Mouse (Mus musculus) liver, postnatal 0 days (tissue): ENCODE results near the gene Arf3. TPM values are rescaled to one million over a fixed set of nuclear protein-coding genes. Genes with fewer than 3 reads are reported as not detected.

Experiments used
- ATAC-seq: fragments of 200-750 bp; cut with Nextera tagmentation; 2 replicates; pipeline ENCODE4 v1.8.0; 2017; ENCODE audit warnings: mild to moderate bottlenecking, moderate library complexity
- DNase-seq: peaks from one replicate; pipeline ENCODE4 v3.0.0-alpha.2; 2016
- H3K27ac ChIP-seq: fragments of 300-500 bp; sonication (generic); 2 replicates; pipeline ENCODE4 v1.5.1; 2014; ENCODE audit warnings: antibody characterized with exemption, moderate library complexity, mild to moderate bottlenecking, low read depth
- H3K27me3 ChIP-seq: fragments of 300-500 bp; sonication (generic); 2 replicates; pipeline ENCODE4 v1.6.1; 2014; ENCODE audit warnings: low read length, control low read depth, mixed read lengths; ENCODE audit not compliant: insufficient read depth
- H3K36me3 ChIP-seq: fragments of 300-500 bp; sonication (generic); replicated peaks from 2 replicates; pipeline ENCODE4 v1.6.1; 2014; ENCODE audit warnings: mild to moderate bottlenecking, control low read depth, low read length, moderate library complexity, mixed read lengths; ENCODE audit not compliant: insufficient read depth
- H3K4me1 ChIP-seq: fragments of 300-500 bp; sonication (generic); 2 replicates; pipeline ENCODE4 v1.6.1; 2014; ENCODE audit warnings: antibody characterized with exemption, mild to moderate bottlenecking, control low read depth; ENCODE audit not compliant: insufficient read depth
- H3K4me2 ChIP-seq: fragments of 300-500 bp; sonication (generic); 2 replicates; pipeline ENCODE4 v1.6.1; 2014; ENCODE audit warnings: low read depth, mild to moderate bottlenecking, low read length, moderate library complexity, mixed read lengths
- H3K4me3 ChIP-seq: fragments of 300-500 bp; sonication (generic); 2 replicates; pipeline ENCODE4 v1.5.1; 2014; ENCODE audit warnings: low read depth, low read length
- H3K9ac ChIP-seq: fragments of 300-500 bp; sonication (generic); replicated peaks from 2 replicates; pipeline ENCODE4 v1.6.1; 2014; ENCODE audit warnings: mild to moderate bottlenecking, moderate library complexity
- H3K9me3 ChIP-seq: fragments of 300-500 bp; sonication (generic); 2 replicates; pipeline ENCODE4 v1.6.1; 2016; ENCODE audit warnings: mild to moderate bottlenecking, control low read depth, low read length, mixed read lengths
- CTCF ChIP-seq: sonication (generic); IDR thresholded peaks from 2 replicates; pipeline ENCODE4 v1.5.1; 2016; ENCODE audit warnings: antibody characterized with exemption, low read depth
- EP300 ChIP-seq: IDR thresholded peaks from 2 replicates; pipeline ENCODE4 v1.6.1; 2016; ENCODE audit warnings: antibody characterized with exemption, low read depth, mild to moderate bottlenecking
- WGBS: fragments of 180-500 bp; shearing (Covaris S2); extraction: QIAGEN DNeasy Blood & Tissue Kit; methylation state at CpG from one replicate; pipeline ENCODE4 v1.1.7; 2014; ENCODE audit not compliant: insufficient replicate concordance; 5-methylcytosine and 5-hydroxymethylcytosine counted together
- polyA plus RNA-seq: library from polyadenylated mRNA; unstranded; fragments of >200 nt; fragmentation: Nextera tagmentation; extraction: Ambion mirVana; gene quantifications from 2 replicates; pipeline ENCODE4 v1.2.1, GENCODE M21; 2015

The Arf3 gene
- polyA plus RNA-seq, 1 experiment from 2014 or later, result 10.4 TPM

DNA sequence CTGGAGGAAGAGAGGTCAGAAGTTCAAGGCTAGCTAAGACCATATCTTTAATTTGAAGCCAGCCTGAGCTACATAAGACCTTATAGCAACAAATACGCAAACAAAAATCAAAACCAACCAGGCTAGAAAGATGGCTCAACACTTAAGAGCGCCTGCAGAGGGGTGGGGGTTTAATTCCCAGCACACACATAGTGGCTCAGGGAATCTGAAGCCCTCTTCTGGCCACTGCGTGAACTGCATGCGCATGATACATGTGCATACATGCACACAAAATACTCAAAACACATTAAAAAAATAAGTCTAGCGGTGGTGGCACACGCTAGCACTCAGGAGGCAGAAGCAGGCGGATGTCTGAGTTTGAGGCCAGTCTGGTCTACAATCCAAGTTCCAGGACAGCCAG lies 22.7 kb upstream of the Arf3 start:
- Histone ChIP-seq H3K4me1 (peaks cover 3% of the 10 kb centered on the region), H3K36me3 (no peaks in the 10 kb centered on the region), H3K4me3 (no peak overlapping the region), H3K27ac (no peak overlapping the region), H3K9ac (no peak overlapping the region), H3K27me3 (peaks cover 47% of the 10 kb centered on the region), H3K9me3 (0 out of 2 replicates have a peak, but pooled peaks cover 4% of the 10 kb centered on the region), H3K4me2 (no peak overlapping the region)
- TF ChIP-seq EP300 (no peak), CTCF (peak; percentile 65)
- ATAC-seq (no peak), DNase-seq (peak; percentile 54)
- 38% methylated on average over 7 of the region's 7 CpGs for WGBS

DNA sequence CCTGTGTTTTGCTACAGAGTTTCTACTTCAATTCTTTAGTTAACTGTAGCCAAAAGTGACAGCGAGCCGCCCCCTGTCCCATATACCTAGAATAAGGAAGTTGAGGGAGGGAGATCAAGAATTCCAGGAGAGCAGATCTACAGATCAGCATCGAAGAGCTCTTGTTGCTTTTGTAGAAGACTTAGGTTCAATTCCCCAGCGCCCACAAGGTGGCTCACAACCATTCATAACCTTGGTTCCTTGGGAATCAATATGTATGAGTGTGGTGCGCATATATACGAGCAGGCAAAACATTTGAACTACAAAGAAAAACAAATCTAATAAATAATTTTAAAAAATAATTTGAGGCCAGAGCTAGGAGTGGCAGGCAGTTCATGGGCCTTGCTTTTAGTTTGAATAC lies 18.2 kb upstream of the Arf3 start:
- DNase-seq, result no peak
- Histone ChIP-seq H3K27ac (no peak overlapping the region), H3K9ac (no peak overlapping the region), H3K4me3 (no peak overlapping the region), H3K4me1 (peaks cover 14% of the 10 kb centered on the region), H3K9me3 (0 out of 2 replicates have a peak, but pooled peaks cover 4% of the 10 kb centered on the region), H3K27me3 (peaks cover 58% of the 10 kb centered on the region), H3K4me2 (no peak overlapping the region), H3K36me3 (no peaks in the 10 kb centered on the region)
- no peak for ATAC-seq
- 33% methylated on average over 6 of the region's 6 CpGs for WGBS
- TF ChIP-seq CTCF, result no peak
- no peak for TF ChIP-seq EP300

DNA sequence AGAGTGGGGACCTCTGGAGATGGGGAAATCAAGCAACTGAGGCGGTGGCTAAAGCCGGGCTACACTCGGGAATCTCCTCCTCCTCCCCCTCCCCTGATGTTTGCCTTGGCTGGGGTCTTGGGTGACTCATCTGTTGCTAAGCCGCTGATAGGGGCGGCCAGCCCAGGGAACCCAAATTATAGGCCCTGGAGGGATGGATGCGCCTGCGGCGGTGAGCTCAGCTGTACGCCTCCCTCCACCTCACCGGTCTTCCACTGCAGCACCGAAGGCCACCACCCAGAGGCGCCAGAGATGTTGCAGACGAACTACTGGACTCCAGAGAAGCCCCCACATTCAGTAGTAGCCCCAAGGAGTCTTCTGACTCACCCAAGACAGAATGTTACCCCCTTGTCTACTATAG lies 17.6 kb upstream of the Arf3 start:
- TF ChIP-seq EP300, result no peak
- TF ChIP-seq CTCF, result 0 out of 2 replicates have a peak, but pooled peaks have one; percentile 5
- peaks cover 64% of the 10 kb centered on the region for H3K27me3 ChIP-seq
- H3K9ac ChIP-seq, result no peak overlapping the region
- H3K4me2 ChIP-seq, result no peak overlapping the region
- no peak for DNase-seq
- WGBS, result 8% methylated on average over 13 of the region's 13 CpGs
- H3K27ac ChIP-seq, result no peak overlapping the region
- no peaks in the 10 kb centered on the region for H3K36me3 ChIP-seq
- no peak for ATAC-seq
- H3K4me1 ChIP-seq, result peaks cover 15% of the 10 kb centered on the region
- H3K4me3 ChIP-seq, result no peak overlapping the region
- 0 out of 2 replicates have a peak, but pooled peaks cover under 1% of the 10 kb centered on the region for H3K9me3 ChIP-seq

DNA sequence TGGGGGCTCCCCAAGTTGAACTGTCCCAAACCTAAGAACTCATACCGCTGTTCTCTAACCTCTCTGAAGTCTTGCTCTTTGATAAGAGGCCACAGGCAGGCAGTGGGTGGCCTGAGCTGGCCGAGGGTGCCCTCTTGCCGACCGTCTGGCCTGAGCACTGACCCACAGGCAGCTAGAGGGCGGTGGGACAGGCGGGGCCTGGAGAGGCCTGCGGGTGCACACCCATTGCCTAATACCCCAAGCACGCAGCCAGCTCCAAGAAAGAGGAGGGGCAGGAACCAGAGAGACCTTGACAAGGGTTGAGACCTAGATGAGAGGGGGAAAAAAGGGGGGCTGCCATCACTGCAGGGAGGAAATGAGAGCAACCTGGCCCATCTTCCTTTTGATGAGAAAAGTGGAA lies 17.1 kb upstream of the Arf3 start:
- H3K36me3 ChIP-seq, result no peaks in the 10 kb centered on the region
- peaks cover 69% of the 10 kb centered on the region for H3K27me3 ChIP-seq
- H3K9me3 ChIP-seq, result no peaks in the 10 kb centered on the region
- H3K4me1 ChIP-seq, result peaks cover 15% of the 10 kb centered on the region
- no peak overlapping the region for H3K4me3 ChIP-seq
- WGBS, result 7% methylated on average over 8 of the region's 8 CpGs
- ATAC-seq (no peak), DNase-seq (no peak)
- H3K9ac ChIP-seq, result no peak overlapping the region
- no peak overlapping the region for H3K27ac ChIP-seq
- no peak overlapping the region for H3K4me2 ChIP-seq
- TF ChIP-seq EP300, result no peak
- TF ChIP-seq CTCF, result no peak

DNA sequence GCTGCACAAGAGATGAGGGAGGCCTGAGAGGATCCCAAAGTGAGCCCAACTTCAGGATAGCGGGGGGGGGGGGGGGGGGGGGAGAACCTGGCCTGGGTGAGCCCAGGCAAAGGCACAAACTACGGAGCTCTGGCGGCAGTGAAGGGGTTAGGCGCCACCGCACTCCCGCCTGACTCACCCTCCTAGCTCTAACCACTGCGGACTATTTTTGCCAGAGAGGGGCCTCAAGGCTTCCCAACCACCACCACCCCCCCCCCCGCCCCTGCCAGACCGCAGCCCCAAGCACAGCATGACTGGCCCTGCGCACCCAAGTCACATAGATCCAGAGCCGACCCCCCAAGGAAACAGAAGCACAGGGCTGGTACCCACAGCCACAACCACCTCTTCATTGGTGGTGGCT lies 15.8 kb upstream of the Arf3 start:
- ATAC-seq (no peak), DNase-seq (no peak)
- 7% methylated on average over 7 of the region's 11 CpGs for WGBS
- Histone ChIP-seq H3K4me1 (peaks cover 15% of the 10 kb centered on the region), H3K4me2 (no peak overlapping the region), H3K9ac (no peak overlapping the region), H3K4me3 (no peak overlapping the region), H3K27me3 (peaks cover 81% of the 10 kb centered on the region), H3K36me3 (no peaks in the 10 kb centered on the region), H3K27ac (no peak overlapping the region), H3K9me3 (no peaks in the 10 kb centered on the region)
- TF ChIP-seq EP300 (no peak), CTCF (no peak)

DNA sequence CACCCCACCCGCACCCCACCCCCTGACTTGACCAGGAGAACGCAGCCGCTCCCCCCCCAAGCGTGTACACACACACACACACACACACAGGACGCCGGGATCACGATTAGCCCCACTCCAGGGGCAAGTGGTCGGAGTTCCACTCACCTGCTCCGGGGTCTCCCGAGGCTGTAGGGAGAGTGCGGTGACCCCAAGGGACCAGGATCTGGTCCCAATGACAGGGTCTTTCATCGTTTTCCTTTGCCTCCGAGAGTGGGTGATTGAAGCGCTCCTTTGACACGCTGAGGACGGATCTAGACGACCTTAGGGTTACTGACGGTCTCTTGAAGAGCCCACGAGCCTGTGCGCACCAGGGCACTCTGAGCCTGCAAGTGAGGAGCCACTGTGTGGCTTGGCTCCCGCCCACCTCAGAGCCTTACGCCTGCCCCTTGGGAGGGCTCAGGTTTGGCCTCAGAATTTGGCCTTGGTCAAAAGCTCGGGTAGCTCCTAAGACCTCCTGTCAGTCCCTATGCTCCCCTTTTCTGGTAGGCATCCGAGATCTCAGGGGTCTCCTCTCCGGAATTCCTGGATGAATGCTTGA lies 15.3 kb upstream of the Arf3 start:
- no peaks in the 10 kb centered on the region for H3K36me3 ChIP-seq
- ATAC-seq (no peak), DNase-seq (no peak)
- H3K27me3 ChIP-seq, result peaks cover 86% of the 10 kb centered on the region
- no peaks in the 10 kb centered on the region for H3K9me3 ChIP-seq
- H3K4me3 ChIP-seq, result peak overlapping the region; percentile 20; the same call in 1 of the 2 replicates
- H3K4me1 ChIP-seq, result peaks cover 15% of the 10 kb centered on the region
- H3K9ac ChIP-seq, result no peak overlapping the region
- 1% methylated on average over 23 of the region's 25 CpGs for WGBS
- H3K27ac ChIP-seq, result no peak overlapping the region
- no peak for TF ChIP-seq CTCF
- TF ChIP-seq EP300, result no peak
- peak overlapping the region; percentile 50 for H3K4me2 ChIP-seq
